Mouse (Mus musculus) embryonic stem cell, embryonic (primary cell): ENCODE data around the gene Nynrin.

Source experiments
- CTCF ChIA-PET, 4 experiments: fragments of 300-600 bp in 2 of 4; fragments of 350-600 bp in 2 of 4; sonication (Branson Sonifier 250); formaldehyde crosslinking; loops; one replicate each; lab custom pipeline; 2022; ENCODE audit warnings: inconsistent platforms in 2 of 4; lab: Charles Lee
- POLR2A ChIA-PET, 4 experiments: fragments of 300-600 bp in 2 of 4; fragments of 350-600 bp in 2 of 4; sonication (Branson Sonifier 250); formaldehyde crosslinking; loops; one replicate each; lab custom pipeline; 2022; ENCODE audit warnings: antibody characterized with exemption in 4 of 4, inconsistent platforms in 1 of 4; lab: Charles Lee

Gene Nynrin

DNA sequence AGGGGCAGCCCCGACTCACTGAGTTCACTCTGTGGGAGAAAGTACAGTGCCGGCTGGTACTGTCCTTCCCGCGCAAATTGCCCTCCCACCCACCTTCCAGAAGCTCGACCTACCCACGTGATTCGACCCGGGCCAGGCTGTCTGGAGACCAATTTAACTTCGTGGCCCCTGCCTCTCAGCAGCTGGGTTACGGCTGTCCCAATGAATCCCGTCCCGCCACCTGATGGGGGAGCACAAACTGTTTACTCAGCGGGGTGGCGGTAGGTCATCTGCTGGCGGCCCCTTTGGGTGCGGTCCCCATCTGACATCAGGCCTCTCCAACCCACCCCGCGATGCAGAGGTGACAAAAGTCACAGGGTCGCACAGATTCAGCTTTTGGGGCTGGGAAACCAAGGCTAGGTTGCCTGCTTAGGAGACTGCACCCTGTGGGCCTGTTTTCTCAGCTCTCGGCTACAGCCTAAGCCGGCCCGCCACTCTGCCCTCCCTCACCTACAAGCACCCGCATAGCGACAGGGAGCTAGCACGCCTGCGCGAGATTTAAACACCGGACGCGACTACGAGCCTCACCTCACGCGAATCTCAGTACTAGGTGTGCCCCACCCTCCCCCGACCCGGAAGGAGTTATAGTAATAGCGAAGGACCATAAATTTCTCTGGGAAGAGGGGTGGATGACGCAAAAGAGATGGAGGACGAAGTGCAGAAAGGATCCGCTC lies 46.0 kb downstream of the Nynrin start, which contains the start of gene Sdr39u1:
TSS of gene Sdr39u1 (minus strand) at position 593 of the 713 bp plus-strand sequence.
- ChIA-PET POLR2A (interaction anchor here (0.6 to 9.7 kb wide), 48 partner anchors 8 to 339 kb away, joined by 3 to 122 read pairs (median 4); partner anchors contain the start of genes Khnyn (in 3 of the 4), Nedd8 (in 3 of the 4), Cbln3 (in 2 of the 4) and Gmpr2 (in 2 of the 4)), CTCF (interaction anchor here in 3 of 4 experiments (0.5 to 1.9 kb wide), 11 partner anchors 12 to 917 kb away, joined by 3 to 10 read pairs (median 3); partner anchors contain the start of gene Khnyn (in 1 of the 3))

DNA sequence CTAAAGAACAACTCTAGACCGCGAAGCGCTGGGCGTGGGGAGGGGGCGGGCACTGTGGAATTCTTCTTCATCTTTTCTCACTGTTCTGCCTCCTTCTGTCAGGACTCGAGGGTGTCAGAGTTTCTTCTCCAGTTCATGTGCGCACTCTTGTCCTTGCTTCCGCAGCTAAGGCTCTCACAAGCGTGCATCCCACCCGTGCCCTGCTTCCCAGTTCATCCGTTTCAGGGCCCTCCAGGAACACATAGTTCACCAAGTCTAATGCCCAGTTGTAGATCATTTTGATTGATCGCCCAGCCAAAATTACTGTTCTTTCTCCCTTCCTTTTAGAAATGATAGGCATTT lies 46.6 kb downstream of the Nynrin start:
- POLR2A ChIA-PET: interaction anchor here (0.6 to 9.7 kb wide), 42 partner anchors 8 to 309 kb away, joined by 3 to 122 read pairs (median 4); partner anchors contain the start of genes Khnyn (in 3 of the 4), Cbln3 (in 2 of the 4), Gmpr2 (in 2 of the 4) and Nedd8 (in 2 of the 4)
- CTCF ChIA-PET: interaction anchor here in 3 of 4 experiments (0.5 to 1.9 kb wide), 8 partner anchors 11 to 917 kb away, joined by 3 to 10 read pairs (median 4); partner anchors contain the start of gene Khnyn (in 1 of the 3)

DNA sequence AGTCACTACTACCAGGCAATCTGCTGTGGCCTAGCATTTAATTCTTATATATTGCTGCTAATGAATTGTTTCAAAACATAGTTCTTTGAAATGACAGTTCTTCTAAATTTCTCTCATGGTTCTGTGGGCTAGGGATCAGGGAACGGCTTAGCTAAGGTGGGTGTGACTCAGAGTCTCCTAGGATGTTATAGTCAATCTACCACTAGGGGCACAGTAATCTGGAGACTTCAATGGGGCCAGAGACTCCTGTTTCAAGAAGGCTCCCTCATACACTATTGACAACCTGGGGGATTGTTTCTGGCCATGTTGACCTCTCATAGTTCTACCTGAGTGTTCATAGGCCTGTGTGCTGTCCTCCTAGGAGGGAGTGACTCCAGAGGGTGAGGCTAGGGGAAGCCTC lies 51.7 kb downstream of the Nynrin start:
- POLR2A ChIA-PET: interaction anchor here in 1 of 4 experiments (1.2 kb wide), 2 partner anchors 33 to 186 kb away, joined by 3 read pairs; no protein-coding TSS in a partner anchor
- CTCF ChIA-PET: interaction anchor here (0.5 to 1.9 kb wide), 9 partner anchors 11 to 1005 kb away, joined by 3 to 7 read pairs (median 3); partner anchors contain the start of gene Khnyn (in 1 of the 4)

DNA sequence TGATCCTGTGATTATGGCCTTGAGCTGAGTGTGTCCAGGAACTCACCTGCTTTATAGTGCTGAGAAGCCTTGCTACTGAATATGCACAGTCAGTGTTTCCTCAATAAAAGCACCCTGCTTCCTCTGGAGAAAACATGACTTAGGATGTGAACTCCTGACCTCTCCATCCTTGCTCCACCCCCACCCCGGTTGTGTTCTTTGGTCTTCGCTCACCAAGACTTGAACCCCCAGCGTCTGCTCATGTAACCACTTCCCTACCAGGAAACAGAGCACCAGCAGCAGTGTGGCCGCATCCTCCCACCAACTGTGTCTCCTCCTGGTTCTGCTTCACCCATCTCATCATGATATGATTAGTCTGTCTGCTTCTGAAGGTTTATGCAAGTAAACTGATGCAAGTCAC lies 59.6 kb downstream of the Nynrin start:
- POLR2A ChIA-PET: interaction anchor here in 1 of 4 experiments (0.6 kb wide), 2 partner anchors 176 to 383 kb away, joined by 3 to 4 read pairs; no protein-coding TSS in a partner anchor

GRCm38 (mm10) chr14:55918240-55919082 lies 64.7 kb downstream of the Nynrin start:
- ChIA-PET POLR2A (interaction anchor here in 2 of 4 experiments (1.0 to 1.7 kb wide), 8 partner anchors 19 to 68 kb away, joined by 3 to 7 read pairs (median 3); partner anchors contain the start of genes Cbln3 (in 1 of the 2), Khnyn (in 1 of the 2) and Sdr39u1 (in 1 of the 2)), CTCF (interaction anchor here (0.5 to 2.5 kb wide), 48 partner anchors 9 to 379 kb away, joined by 3 to 16 read pairs (median 4); partner anchors contain the start of genes Adcy4 (in 1 of the 4), Ipo4 (in 1 of the 4), Nfatc4 (in 1 of the 4) and Pck2 (in 1 of the 4))

More for the DNA sequence above, 59.6 kb downstream of the Nynrin start:
- CTCF ChIA-PET: no interaction called here

DNA sequence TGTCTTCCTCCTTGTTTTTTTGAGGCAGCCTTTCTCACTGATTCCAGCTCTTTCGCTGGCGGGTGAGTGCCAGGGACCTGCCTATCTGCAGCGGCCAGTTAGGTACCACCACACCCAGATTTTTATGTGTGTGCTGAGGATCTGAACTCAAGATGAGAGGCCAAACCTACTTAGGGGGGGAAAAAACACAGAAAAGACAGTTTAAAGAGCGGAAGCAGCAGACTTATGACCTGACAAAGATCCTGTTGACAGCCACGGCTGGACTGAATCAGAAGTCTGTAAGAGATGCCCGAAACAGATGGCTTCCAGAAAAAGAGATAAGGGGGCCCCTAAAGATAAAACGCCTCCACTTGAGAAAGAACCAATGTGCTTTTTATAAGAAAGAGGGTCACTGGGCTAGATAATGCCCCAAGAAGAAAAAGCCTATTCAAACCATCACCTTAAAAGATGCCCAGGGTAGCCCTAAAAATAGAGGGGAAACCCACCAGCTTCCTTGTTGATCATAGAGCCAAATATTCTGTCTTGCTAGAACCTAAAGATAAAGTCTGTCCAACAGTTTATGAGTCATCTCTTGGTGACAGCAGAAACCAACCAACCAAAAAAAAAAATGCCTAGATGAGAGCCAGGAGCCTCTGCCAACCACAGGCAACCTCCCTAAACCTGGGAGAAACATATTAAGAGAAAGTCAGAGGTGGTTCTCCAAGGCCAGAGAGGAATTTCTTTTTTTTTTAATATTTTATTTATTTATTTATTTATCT lies 68.8 kb downstream of the Nynrin start:
- CTCF ChIA-PET: no interaction called here
- POLR2A ChIA-PET: no interaction called here
